Mouse (Mus musculus) left cerebral cortex, postnatal 36 days (tissue): ENCODE results near the gene Tango6. TPM values are rescaled to one million over a fixed set of nuclear protein-coding genes. Genes with fewer than 3 reads are reported as not detected.
"Not testable (repeated sequence)": the region's sequence is repeated elsewhere in the genome, so short reads cannot be mapped to it uniquely, and the experiment has no call there.

Source experiments
- DNase-seq, 2 experiments: peaks; one replicate each; pipeline ENCODE4 v3.0.0; 2021 to 2022; ENCODE audit warnings: low spot score in 2 of 2, mixed read lengths in 1 of 2
- intact Hi-C: fragments of 180-260 bp; cut with DNase I; formaldehyde crosslinking; loops from one replicate; pipeline ENCODE4 v1.15.1; 2025
- total RNA-seq, 2 experiments: library from RNA; stranded (reverse); gene quantifications; 2 replicates each; pipeline ENCODE4 v1.2.3; 2021

Gene Tango6
- total RNA-seq, 2 experiments from 2014 or later = 6.0 to 6.1 TPM

DNA sequence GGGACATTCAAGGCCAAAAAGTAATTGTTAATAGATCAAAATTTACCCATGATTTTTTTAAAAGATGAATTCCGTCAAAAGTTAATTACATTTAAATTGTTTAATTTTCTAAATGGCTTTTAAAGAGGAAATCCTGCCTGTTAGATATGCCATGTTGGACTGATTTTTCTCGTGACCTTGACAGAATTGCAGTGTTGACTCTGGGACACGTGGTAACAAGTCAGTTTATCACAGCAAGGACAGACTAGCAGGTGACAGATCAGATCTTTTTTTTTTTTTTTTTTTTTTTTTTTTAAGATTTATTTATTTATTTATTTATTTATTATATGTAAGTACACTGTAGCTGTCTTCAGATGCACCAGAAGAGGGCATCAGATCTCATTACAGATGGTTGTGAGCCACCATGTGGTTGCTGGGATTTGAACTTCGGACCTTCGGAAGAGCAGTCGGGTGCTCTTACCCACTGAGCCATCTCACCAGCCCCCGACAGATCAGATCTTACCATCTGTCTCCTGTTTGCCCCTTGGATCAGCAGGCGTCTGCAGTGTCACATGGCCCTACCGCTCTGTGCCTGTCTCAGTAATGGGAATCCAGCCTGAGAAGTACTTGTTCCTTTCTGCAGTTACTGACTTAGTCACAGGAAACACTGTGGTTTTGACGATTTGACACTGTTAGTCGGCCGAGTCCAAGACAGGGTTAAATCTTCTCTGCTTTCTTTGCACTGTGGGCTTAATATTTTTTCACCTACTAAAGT is 119.7 kb downstream of the Tango6 start:
- DNase-seq, intact Hi-C loops: not testable (repeated sequence)

DNA sequence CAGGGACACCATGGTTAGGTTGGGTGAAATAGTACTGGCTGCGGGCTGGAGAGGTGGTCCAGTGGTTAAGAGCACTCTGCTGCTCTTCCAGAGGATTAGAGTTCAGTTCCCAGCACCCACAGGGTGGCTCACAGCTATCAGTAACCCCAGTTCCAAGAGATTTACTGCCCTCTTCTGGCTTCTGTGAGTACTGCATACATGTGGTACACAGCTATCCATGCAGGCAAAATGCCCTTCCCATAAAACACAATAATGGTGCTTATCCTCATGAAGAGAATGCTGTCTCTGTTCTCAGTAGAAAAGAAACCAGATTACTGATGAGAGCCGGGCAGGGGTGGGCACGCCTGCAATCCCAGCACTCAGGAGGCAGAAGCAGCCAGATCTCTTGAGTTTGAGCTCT is 123.0 kb downstream of the Tango6 start:
- intact Hi-C loops = no loop called here

DNA sequence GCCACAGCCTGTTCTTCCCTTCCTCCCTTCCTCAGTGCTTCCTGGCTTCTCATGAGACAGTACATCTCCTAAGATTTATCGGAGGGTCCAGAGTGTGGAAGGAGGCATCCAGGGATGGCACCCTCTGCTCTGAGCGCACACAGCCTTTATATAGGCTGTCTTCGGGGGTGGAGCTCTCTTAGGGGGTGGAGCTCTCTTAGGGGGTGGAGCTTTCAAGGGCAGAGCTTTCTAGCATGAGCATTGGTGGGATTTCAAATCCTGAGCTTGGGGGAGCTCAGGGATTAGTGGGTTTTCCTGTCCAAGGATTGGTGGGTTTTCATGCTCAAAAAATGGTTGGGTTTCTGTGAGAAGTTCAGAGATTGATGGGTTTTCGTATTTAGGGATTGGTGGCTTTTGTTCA is 124.6 kb downstream of the Tango6 start:
- no peak for DNase-seq
- intact Hi-C loops = no loop called here

More for the DNA sequence above, 123.0 kb downstream of the Tango6 start:
- no peak for DNase-seq

DNA sequence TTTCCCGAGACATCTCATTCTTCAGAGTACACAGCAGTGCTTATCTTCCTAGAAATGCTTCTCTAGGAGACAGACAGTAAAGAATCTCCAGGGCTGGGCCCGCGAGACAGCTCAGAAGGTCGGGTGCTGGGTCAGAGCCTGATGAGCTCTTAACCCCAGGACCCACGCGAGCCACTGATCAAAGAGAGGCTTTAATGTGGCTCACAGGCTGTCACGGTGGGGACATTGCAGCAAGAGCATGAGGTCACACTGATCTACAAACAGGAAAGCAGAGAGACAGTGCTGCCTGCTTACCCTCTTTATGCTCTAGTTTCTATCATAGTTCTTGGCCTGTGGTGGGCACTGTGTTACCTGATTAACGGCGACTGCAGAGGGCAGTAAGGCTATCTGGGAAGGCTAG is 126.9 kb downstream of the Tango6 start:
- intact Hi-C loops = no loop called here

DNA sequence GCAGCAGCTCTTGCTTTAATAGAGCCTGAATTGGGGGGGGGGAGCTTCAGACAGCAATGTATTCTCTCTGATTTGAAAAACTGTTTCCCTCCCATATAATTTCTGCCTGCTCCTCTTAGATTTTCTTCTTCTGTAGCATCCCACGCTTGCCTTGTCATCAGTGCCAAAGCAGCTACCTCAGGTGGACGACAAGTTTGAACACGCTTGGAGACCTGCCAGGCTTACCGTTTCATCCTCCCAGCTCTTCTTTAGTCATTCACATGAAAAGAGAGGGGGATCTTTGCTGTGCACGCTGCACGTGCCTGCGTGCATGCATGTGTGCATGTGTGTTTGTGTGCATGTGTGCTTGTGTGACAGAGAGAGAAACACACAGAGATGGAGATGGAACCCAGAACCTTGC is 127.5 kb downstream of the Tango6 start:
- DNase-seq = peak; percentile 11 to 35
- intact Hi-C loops = no loop called here

More for the DNA sequence above, 126.9 kb downstream of the Tango6 start:
- DNase-seq = no peak

DNA sequence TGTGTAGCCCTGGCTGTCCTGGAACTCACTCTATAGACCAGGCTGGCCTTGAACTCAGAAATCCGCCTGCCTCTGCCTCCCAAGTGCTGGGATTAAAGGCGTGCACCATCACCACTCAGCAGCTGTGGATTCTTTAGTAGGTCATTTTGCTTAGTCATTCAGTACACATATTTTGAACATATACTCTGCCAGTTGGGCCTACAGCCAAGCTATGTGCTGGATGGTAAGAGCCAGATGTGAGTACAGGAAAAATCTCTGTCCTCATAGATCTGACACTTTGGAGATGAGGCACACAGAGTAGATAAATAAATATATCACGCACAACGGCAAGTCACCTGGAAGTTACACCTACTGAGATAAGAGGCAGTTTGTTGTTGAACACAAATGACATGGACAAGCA is 129.7 kb downstream of the Tango6 start:
- DNase-seq = no peak
- intact Hi-C loops = no loop called here

DNA sequence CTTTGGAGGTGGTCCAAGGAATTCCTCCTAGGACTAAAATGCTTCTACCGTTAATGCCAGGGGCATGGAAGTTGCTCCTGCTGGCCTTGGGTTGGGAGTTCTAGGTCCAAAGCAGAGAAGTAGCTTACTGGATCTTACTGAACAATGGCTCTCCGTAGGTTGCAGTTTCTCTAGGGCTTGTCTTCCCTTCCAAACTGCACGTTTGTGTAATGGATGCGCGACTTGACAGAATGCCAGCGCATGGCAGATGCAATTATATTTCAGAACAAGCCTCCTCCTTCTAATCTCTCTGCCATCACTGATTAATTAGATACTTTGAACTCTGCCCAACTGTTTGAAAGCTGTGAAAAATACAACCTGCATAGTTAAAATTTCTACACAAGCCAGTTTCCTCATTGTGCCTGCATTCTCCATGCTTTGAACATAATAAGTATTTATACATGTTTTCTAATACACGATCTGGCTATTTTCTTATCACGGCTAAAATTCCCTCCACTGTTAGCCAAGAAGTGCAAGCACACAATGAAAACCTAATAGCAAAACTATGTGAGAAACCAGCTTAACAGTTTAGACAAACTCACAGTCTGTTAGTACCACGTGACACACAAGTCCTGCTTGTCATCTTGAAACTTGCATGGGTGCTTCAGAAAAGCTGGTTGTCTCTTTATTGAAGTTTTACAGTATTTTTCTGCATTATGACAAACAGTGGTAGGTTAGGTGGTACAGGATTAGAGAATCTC is 133.7 kb downstream of the Tango6 start:
- intact Hi-C loops = no loop called here
- no peak for DNase-seq

DNA sequence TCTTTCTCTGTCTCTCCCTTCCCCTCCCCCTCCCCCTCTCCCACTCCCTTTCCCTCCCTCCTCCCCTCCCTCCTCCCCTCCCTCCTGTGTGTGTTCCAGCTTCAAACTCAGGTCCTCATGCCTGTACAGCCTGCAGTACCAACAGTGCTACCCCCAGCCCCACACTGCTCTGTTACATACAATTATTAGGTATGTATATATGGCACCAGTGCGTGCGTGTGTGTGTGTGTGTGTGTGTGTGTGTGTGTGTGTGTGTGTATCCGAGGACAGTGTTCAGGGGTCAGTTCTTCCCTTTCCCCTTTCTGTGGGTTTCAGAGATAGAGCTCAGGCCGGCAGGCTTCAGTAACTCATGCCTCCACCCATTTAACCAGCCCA is 134.3 kb downstream of the Tango6 start:
- intact Hi-C loops = no loop called here
- DNase-seq = no peak

DNA sequence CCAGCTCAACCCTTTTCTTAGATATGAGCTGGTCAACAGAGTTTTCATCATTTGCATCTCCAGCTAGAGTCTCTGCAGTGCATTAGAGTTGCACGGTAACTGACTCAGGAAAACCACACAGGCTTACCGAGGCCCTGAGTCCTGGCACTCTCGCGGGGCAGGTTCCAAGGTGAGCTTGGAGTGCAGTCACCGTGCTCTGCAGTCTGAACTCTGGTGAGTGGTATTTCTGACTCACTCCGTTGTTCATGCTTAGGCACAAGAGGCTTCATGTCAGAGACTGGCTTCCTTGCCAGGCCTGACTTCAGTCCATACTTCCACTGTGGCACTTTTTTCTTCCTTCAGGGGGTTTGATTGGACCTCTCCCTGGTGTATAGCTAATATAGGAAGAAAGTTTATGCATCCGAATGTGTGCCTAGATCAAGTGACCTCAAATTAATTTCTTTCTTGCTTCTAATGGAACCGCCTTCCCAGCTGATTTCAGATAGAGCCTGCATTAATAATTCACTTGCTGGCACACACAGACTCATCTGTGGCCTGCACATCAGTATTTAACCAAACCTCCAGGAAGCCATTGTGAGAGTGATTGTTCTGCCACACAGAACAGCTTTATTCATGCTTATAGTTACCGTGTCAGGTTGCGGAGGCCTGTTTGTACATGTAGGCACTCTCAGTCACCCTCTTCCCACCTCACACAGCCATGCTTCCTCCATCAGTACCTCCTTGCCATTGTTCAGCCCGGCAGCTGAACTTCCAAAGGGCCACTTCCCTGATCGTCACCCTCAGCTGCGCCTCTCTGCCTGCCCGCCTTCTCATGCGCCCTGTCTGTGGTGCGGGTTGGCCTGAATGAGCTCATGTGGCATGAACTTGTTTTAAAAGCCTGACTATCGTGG is 136.0 kb downstream of the Tango6 start:
- no peak for DNase-seq
- intact Hi-C loops = no loop called here

DNA sequence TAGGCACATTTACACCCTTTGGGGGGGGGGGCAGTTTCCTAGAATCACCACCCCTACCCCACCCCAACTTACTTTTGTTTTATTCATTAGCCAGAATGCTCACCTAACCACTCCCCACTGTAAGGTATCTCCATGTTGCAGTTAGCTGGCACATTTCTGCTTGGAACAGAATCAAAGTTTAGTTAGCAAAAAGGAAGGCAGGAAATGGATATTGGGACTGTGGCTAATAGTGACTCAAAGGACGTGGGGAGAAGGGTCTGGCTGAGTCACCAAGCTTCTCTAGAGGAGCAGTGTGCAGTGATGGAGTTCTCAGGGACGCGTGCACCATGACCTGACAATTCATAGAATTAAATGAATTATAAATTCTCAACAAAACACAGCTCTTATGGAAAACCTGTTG is 136.7 kb downstream of the Tango6 start:
- intact Hi-C loops = no loop called here

DNA sequence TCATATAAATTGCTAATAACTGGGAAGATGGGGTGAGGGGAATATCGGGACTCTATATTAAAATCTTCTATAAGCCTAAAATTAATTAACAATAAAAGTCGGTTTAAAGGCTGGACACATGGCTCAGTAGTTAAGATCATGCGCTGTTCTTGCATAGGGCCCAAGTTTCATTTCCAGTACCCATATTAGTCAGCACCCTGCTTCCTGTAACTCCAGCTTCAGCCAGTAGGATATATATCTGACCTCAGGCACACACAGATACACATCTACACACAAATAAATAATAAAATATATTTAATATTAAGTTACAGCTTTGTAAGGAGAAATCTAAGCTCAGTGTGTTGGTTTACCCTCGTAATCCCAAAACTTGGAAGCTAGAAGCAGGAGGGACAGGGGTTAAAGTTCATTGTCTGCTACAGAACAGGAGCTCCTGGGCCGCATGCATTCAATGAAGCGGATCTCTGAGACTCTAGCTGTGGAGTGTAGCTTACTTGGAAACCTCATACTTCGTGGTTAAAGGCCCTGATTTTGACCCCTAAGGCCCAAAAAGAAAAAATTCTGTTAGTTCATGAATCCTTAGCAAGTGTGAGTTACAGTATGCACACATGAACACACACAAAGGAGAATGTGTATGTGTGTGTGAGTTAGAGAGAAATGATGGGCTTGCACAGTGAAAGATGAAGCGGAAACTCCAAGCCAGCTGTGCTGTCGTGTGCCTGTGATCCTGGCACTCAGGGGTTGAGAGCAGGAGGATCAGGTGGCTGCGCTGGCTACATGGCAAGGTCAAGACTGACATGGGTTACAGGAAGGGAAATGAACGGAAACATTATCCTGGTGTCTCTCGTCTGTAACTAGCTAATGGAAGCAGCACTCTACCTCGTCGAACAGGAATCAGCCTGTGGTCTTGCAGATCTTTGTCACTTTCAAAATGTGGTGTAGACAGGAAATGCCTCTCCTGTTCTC is 138.0 kb downstream of the Tango6 start:
- no peak for DNase-seq
- intact Hi-C loops = no loop called here

More for the DNA sequence above, 136.7 kb downstream of the Tango6 start:
- no peak for DNase-seq

DNA sequence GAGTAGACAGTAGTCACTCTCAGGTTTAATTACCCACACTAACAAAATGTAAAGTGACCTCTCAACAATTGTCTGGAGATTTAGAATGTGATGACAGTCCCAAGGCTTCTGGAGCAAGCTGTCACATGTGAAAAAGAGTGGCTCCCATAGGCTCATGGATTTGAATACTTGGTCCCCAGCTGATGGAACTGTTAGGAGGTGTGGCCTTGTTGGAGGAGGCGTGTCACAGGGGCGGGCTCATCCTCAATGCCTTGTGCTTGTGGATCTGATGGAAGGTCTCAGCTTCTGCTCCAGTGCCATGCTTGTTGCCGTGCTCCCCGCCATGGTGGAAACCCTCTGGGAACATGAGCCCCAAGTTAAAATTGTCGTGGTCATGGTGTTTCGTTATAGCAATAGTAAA is 146.1 kb downstream of the Tango6 start:
- no peak for DNase-seq
- intact Hi-C loops = no loop called here

DNA sequence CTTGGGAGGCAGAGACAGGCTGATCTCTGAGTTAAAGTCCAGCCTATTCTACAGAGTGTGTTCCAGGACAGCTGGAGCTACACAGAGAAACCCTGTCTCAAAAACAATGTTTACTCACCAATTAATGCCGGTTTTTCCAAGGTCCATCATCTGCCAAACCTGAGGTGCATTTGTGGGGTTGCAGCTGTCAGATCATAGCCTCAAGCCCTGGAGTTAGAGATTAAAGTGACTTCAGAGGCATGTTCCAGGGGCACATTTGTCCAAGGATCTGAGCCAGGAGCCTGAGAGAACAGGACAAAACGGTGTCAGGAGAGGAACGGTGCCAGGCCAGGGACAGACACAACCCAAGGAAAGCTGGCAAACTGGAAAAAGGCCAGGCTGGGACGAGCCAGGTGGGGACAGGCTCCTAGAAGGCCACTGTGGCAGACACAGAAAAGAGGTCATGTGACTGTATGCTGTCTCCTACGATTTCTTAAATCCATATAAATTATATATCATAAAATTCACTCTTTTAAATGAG is 146.7 kb downstream of the Tango6 start:
- intact Hi-C loops = no loop called here
- DNase-seq = no peak

DNA sequence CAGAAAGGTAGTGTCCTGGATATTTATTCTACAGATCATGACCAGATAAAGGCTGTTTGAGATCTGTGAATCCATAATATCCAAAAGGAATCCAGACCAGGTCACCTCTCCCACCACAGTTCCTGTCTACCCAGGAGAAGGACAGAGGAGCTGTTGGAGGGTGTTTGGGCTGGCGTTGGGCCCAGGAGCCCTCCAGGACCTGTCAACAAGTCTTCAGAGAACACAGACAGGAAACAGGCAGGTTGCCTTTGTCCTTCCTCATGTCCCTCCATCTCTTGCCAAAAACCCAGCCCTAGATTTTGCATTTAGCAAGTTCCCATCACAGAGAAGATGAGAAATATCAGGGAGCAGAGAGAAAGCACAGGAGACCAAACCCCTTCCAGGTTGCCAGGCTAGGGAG is 152.0 kb downstream of the Tango6 start:
- DNase-seq = no peak
- intact Hi-C loops = no loop called here

DNA sequence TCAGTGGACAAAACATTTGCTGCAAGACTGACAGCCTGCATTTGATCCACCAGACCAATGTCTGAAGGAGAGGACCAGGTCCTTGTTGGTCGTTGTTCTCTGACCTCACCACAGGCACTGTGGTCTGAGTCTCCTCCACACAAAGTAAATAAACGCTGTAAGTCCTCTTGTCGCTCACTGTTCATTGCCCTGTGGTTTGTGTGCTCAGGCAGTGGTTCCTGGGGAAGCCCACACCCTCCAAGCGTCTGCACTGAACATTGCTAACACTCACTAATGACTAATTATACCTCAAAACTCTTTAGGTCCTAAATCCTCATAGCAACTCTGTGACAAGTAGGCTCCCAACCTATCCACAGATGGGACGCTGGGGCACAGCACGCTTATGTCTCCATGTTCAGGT is 153.7 kb downstream of the Tango6 start:
- no peak for DNase-seq
- intact Hi-C loops = no loop called here

DNA sequence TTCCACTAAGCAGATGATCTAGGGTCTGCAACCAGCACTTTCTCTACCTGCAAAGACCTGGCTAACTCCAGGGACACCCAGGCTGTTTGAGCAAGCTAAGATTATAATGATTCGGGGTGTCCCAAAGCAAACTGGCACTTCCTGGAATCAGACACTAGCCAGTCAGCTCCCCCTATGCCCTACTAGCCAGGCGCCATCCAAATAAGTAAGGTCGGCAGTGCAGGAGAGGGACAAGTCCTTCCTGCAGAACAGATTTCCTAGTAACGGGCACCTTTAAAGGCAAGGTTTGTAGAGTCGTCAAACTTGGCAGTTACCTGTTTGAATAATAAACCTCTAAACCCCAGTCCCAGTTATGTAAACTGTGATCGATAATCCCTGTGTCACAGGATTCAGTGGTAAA is 155.9 kb downstream of the Tango6 start:
- intact Hi-C loops = no loop called here
- no peak for DNase-seq

DNA sequence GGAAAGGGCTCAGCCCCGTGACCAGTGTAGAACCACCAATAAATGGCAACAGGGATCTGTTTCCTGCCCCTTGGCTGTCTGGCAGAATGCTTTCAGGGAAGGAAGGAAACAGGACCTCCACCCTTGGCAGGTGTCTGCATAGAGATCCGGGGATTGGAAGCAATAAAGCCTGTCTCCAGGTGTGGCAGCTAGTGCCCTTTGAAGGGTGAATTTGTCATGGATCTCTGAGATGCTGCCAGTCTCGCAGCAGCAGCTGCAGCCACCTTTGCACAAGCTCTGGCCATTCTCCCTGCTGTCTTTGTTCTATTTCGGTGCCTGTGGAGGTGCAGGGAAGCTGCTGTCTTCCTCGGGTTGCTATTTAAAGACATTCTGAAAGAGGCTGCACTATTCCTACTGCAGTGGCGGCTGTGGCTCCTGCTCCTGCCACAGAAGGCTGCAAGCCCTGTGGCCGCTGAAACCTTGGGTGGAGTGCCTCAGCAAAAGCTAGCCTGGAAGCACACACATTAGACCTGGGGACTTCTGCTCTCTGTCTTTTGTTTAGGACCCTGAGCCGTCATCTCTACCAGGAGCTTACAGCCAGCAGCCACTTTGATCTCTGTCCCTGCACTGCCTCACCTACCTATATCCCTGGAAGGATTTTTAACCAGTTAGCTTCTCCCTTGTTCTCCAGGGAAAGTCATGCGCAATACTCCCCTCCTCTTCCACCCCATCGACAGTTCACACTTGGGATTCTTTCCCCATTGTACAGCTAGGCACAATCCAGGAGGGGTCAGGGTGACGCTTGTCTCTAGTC is 156.5 kb downstream of the Tango6 start:
- intact Hi-C loops = no loop called here
- peak; percentile 59 to 67 for DNase-seq

DNA sequence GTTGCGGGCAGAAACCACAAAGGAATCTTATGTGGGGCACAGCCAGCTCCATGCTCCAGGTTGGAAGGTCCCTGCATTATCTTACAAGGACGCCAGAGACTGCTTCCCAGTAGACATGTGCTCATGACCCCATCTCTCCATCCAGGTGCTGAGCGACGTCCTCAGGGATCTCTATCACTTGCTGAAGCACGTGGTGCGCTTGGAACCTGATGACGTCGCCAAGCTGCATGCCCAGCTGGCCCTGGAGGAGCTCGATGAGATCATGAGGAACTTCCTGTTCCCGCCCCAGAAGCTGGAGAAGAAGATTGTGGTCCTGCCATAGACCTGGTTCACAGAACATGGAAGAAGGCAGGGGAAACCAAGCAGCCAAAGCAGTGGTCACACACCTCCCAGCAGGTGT is 167.2 kb downstream of the Tango6 start:
- no peak for DNase-seq
- intact Hi-C loops = no loop called here
